Mouse (Mus musculus) urinary bladder, postnatal 4 days (tissue): ENCODE measurements around the gene Rhog.
"Not testable (repeated sequence)": the region's sequence is repeated elsewhere in the genome, so short reads cannot be mapped to it uniquely, and the experiment has no call there.

Source experiments
- DNase-seq, 2 experiments: peaks; one replicate each; pipeline ENCODE4 v3.0.0; 2021 to 2022; ENCODE audit warnings: low spot score in 2 of 2

Gene Rhog

DNA sequence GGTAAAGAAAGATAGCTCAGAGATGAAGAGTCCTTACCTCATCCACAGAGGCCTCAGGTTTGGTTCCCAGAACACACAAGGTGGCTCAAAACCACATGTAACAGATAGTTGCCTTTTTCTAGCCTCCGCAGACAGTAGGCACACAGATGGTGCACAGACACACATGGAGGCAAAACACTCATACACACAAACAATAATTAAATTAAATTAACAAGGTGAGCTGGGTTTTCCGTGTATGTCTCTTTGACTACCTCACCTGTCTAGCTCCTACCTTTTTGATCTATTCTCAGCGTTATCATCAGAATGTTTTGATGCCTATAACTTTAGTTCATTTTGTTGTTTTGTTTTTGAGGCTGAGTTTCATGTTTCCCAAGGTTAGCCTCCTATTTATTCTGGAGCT, at the start of gene Rhog:
Gene Rhog (minus strand): TSS at position 101 of the 400 bp plus-strand sequence.
- no peak for DNase-seq

DNA sequence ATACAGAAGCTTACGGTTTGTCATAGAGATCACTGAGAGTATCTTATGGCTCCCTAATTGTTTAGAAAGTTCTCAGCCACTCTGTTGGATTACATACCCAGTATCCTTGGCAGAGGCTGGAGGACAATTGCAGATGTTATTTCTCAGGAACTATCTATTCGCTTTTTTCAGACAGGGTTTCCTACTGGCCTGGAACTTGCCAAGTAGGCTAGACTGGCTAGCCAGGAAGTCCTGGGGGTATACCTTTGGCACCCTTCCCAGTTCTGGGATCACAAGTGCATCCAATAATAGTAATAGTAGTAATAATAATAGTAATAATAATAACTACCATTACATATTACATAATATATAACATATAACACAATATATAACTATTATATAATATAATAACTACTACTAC, 49.7 kb upstream of the Rhog start:
- no peak for DNase-seq

DNA sequence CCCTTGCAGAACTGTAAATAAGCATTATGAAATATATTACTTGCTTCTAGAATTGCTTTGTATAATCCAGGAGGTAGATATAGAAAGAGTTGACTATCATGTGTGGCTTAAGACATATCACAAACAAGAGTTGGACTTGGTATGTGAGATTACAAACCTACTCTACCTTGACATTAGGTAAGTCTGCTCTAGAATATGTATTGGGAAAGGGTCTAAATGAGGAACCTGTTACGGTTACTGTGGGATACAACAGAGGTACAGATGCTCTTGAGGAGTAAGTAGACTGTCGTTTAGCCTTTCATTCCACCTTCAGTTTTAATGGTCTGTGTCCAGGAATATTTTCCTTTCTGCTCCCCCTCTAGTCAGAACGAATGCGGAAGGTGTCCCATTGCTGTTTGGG, 46.6 kb upstream of the Rhog start:
- DNase-seq = no peak

DNA sequence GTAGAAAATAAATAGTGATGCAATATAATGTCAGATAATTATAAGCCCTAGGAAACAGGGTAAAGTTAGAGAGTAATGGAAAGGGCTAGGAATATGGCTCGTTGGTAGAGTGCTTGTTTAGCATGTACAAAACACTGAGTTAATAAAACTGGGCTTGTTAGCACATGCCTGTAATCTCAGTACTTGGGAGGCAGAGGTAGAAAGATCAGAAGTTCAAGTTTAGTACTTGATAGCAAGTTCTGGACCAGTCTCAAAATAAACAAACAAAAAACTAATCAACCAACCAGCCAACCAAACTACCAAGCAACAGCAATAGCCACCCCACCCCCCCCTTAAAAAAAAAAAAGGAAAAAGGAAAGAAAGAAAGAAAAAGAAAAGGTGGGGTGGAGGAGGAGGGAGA, 44.9 kb upstream of the Rhog start:
- no peak for DNase-seq

DNA sequence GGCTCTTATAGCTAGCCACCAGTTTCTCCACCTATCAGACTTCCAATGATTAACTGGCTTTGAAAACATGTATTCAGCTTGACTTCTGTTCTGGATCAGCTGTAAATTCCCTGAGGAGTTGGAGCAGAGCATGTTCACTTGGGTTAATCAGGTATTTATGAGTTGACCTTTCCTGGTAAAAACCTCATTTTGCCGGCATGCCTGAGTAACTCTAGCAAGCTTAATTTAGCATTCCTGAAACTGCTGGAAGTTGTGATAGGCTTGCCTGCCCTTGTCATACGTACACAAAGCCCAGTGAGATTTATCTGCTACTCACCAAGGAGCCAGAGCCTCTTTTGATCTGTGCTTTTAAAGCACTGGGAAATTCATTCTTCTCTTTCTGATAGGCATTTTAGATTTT, 37.4 kb upstream of the Rhog start:
- DNase-seq = no peak

DNA sequence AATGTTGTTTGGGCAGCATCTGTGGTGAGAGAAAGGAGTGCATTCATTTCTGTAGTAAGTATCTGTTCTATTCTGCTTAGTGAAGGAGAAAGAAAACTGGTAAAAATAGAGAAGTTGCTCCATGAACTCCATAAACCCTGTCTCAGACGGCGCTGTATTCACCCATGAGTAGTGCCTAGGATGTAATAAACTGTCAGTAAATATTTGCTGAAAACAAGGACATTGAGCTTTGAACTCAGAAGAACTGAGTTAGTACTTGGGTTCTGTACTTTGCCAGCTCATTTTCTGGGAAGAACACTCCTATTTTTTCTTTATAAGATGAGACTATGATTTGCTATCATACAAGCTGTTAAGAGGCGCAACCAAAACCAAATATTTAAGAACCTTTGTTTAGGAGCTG, 36.4 kb upstream of the Rhog start:
- DNase-seq = no peak

DNA sequence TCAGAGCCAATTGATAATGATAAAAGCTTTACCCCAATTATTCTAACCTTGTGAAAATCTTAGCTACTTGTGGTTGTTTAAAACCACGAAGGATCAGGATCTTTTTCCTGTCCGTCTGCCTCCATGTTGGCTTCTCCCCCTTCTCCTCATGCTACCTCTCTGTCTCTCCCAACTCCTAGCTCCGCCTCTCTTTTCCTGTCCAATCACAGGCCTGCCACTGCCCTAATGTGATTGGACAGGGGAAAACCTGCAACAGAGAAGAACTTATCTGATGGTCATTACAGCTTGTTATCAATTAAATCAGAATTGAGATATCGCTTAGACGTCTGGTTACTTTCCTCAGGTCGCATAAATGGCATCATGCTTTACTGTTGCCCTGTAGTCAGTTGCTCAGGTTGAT, 33.6 kb upstream of the Rhog start:
- no peak for DNase-seq

DNA sequence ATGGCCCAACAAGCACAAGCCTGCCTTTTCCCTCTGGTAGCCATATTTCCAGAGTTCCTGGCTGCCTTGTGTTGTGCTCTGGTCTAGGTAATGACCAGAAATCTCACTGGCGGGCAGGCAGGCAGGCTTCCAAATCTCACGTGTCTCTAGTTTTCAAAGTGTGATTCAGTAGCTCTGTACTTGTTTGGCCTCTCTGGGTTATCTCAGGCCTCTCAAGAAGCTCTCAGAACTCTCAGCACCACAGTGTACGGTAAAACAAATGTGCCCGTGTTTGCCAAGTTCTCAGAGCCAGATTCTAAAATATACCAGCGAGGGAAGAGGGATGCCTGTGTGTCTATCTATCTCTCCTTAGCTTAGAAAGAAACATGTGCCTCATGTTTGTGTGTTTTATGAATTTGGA, 26.4 kb upstream of the Rhog start:
- DNase-seq = no peak

DNA sequence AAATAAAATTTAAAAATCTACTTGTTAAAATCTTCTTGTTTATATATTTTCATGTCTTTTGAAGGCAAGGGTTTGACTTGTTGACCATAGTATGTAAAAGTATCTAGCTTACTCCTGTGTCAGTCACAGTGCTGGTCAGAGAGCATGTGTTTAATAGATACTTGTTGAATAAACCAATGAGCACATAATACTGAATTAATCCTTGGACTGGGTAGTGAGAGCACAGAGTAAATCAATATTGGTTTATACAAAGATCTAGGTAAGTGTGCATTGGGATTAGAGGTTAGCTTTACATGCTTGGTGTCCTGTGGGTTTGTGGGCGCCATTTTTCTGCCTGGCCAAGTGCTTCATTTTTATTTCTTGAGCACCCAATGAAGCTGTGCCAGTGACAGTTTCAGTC, 25.5 kb upstream of the Rhog start:
- no peak for DNase-seq

DNA sequence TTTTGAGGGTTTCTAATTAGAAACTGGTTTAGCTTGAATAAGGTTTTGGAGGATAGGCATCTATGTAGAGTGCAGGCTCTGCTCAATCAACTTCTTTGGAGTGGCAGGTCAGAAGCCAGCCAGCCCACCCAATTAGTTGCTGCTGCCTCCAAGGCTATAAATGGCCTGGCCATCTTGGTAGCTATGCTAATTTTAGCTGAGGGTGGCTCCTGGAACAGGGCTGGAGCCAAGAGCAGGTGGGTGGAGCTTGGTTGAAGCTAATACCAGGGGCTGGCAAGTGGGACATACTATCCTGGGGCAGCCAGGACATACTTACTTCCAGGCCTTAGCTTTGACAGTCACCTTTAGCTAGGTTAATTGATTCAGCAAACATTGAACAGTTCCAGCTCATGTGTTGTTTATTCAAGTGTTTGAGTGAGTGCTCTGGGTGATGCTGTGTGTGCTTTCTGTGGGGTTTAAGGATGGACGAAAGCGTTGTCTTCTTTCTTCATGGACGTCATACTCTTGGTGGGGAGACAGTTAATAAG, 16.6 kb upstream of the Rhog start:
- no peak for DNase-seq

DNA sequence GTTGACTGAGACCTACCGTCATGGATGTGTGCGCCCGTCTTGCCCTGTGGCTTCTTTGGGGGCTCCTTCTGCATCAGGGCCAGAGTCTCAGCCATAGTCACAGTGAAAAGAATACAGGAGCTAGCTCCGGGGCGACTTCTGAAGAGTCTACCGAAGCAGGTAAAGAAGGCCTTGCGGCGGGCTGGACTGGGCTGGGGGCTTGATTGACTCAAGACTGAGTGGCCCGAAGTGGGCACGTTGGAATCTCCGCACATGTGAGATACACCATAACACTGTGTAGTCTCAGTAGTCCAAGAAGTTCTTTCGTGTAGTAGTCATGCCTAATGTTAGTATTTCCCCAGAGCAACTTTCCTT, 12.5 kb upstream of the Rhog start:
- no peak for DNase-seq

DNA sequence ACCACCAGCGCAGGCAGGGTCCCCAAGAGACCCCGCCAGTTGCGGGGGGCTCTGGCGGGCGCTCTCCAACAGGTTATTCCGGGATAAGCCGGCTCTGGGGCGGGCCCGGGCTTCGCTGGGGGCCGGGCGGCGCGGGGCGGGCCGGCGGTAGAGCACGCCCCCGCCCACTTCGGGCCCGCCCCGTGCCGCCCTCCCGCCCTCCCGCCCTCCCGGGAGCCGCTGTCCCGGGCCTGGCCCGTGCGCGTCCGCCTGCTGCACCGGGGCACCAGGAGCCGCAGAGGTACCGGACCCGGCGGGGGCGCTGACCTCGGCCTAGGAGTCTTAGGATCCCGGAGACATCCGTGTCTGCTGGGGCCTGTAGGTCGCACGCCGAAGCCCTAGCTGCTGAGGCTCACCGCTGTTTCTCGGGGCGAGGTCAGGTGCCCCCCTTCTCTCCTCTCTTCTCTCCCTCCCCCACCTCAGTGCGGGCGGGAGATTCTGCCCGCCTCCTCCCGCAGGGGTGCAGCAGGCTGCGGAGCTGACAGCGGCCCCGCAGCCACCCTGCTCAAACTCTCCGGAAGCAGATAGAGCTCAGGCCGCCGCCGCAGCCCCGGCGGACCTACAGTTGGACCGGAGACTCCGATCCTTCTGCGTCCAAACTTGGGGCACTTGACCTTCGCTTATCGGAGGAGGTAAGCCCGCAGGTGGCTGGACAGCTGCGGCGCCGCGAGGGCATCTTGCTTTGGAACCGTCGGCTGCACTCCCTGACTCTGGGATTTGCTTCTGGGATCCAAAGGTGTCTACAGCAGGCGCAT, 11.9 kb upstream of the Rhog start, which contains the start of gene Stim1:
Gene Stim1 (plus strand): TSS at position 206 of the 794 bp plus-strand sequence.
- DNase-seq = peak; percentile 63

DNA sequence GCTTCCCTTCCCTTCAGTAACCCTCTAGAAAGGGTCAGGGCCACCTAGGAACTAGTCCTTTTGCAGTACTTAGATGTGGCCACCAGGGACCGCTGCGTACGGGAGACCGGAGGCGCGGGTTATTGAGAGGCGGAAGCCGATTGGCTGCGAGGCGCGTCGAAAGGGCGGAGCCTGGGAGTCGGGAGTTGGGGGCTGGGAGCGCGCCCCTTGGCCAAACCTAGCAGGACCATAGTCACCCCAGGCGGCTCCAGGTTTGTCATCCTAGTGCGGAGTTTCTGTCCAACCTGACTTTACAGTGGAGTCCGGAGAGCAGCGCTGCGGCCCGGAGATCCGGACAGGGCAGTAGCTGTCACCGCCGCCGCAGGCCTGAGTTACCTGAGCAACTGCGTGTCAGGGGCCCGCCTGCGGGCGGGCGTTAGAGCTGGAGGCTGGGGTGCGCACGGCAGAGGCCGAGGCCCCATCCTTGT, 11.3 kb upstream of the Rhog start:
- DNase-seq = peak; percentile 88 to 97

DNA sequence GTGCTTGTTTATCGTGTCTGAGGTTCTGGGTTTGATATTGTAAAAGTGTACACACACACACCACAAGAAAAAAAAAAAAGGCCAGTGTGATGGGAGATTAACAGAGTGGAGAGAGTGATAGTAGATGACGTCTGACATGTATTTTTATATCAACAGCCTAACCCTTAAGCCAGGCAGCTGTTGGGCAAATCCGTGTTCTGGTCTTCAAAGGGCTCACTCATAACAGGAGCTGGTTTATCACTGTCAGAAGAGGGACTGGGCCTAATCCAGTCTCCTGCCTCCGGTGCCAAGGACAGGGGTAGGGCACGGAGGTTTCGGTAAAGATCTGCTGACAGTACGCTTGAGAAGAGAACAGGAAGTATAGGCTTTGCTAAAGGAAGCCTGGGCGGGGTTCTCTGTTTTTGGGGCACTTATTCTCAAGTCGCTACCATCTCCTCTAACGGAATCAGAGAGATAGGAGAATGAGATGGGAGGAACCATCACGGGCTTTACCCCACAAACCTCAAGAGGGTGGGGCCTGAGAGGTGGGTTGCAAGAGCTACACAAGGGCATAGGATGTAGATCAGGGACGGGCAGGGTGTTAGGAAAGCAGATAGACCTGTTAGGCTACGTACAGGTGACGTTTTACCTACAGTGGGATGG, 10.7 kb upstream of the Rhog start:
- no peak for DNase-seq

DNA sequence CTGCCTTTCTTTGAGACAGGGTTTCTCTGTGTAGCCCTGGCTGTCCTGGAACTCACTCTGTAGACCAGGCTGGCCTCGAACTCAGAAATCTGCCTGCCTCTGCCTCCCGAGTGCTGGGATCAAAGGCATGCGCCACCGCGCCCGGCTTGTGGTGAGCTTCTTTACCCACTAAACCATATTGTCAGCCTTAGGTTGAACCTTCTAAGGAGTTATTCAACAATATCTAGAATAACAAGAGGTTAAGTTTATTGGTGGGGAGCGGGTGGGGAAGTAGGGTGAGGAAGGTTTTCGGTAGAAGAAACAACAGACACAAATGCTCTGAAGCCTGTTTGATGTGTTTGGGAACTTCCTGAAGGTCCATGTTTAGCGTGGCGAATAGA, 10.2 kb upstream of the Rhog start:
- not testable (repeated sequence) for DNase-seq

DNA sequence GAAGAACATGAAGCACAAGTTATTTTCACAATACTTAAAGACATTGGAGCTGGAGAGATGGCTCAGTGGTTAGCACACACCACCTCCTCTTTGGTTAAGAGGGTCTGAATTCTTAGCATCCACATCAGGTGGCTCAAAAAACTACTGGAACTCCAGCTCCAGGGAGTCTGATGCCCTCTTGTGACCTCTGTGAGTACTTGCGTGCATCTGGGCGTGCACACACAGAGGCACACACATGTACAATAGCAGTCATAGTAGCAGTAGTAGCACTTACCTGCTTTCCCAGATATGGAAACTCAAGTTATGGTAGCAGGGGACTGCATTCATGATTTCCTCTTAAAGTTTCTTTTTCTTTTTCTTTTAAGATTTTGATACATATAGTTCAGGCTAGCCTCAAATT, 7.2 kb upstream of the Rhog start:
- DNase-seq = no peak

DNA sequence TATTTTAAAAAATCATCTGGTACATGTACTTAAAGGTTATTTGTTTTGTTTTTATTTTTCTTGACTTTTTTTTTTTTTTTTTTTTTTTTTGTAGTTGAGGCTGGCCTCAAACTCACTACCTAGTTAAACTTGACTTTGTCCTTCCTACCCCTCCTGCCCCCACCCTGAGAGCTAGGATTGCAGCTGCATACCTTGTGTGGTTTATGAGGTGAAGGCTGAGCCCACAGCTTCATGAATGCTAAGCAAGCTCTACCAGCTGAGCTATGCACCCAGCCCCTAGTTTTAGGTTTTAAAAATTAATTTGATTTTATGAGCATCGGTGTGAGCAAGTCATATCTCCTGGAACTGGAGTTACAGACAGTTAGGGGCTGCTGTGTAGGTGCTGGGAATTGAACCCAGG, 4.7 kb upstream of the Rhog start:
- DNase-seq = no peak

DNA sequence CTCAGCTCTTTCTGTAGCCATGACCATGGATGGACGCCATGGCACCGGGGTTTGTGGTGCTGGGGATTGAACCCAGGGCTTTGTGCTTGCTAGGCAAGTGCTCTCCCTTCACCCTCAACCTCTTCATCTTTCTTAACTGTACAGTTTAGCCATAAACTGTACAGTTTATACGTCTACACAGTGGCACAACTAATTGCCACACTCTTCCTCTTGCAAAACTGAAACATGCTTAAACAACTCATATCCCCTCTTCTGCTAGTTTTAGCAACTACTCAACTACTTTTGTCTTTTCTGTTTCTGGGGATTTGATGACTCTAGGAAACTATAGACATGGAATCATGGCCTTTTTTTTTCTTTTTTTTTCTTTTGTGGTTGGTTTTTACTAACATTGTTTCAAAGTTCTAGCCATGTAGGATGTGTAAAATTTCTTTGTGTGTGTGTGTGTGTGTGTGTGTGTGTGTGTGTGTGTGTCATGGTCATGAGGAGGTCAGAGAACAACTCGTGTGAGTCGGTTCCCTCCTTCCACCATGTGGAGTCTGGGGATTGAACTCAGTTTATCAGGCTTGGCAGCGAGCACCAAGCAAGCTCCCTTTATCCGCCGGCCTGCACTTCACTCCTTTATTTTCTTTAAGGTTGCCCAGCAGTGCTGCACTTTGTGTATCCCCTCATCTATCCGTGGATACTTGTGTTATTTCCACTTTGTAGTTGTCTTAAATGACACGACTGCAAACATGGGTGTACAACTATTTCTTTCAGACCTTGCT, 4.0 kb upstream of the Rhog start:
- DNase-seq = no peak

DNA sequence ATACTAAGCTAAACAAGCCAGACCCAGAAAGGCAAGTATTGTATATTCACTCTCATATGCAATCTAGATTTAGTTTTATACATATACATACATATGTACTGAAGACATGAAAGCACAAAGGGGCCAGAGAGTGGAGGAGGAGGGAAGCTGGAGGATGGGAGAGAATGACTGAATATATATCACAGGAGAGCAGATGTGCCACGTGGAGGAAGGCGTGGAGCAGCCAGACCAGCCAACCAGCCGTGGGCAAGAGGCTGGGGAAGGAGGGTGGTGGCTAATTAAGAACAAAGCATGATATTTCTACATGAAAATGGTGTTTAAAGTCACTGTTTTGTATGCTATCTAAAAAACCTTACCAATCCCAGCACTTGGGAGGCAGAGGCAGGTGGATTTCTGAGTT, 2.9 kb upstream of the Rhog start:
- DNase-seq = no peak

DNA sequence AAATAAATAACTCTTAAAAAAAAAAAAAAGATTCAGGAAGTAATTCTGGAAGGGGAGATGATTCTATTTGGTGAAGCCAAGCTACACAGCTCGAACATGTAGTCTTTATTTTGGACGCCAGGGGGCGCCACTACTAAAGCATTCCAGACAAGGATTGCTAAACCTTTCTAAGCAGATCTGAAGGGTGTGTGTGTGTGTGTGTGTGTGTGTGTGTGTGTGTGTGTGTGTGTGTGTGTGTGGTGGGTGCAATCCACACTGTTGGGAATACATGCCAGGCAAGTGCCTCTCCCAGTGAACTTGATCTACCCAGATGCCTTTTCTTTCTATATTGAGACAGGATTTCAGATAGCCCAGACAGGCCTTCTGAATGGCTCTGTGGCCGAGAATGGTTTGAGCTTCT, 2.3 kb upstream of the Rhog start:
- DNase-seq = peak; percentile 56 to 87

DNA sequence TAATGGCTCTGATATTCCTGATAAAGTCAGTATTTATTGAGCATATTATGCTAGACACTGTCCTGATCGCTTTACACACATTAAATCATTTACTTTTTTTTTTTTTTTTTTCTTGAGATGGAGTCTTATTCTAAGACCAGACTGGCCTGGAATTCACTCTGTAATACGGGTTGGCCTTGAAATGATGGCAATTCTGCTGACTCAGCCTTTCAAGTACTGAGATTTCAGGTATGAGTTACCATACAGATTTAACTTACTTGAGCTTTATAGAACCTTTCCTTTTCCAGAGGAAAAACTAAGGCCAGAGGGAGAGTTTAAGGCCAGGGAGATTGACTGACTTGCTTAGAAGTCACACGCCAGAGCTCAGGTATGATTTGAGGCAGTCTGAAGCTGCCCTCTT, 782 bp upstream of the Rhog start:
- DNase-seq = no peak

DNA sequence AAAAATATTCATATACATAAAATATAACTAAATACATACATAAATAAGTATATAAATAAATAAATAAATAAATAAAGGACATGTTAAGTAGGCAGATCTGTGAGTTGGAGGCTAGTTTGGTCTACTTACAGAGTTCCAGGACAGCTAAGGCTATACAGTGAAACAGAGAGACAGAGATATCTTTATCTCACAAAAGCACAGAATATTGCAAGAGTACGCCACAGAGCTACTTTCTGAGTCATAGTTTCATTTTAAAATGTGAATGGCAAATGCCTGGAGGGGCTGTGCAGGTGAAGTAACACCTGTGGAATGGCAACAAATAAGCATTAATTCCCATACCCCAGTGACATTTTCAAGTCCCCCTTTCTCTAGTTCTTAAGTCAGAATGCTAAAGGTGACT, 2.2 kb downstream of the Rhog start:
- DNase-seq = no peak
